Mouse (Mus musculus): ENCODE measurements around the gene Lgi2. TPM values are rescaled to one million over a fixed set of nuclear protein-coding genes. Genes with fewer than 3 reads are reported as not detected.

Lgi2 gene
- polyA plus RNA-seq, 1 experiment from 2014 or later = 0.41 TPM

- Histone ChIP-seq H3K4me1 (replicated peaks) (no peaks in the 10 kb centered on the region), H3K36me3 (replicated peaks) (no peaks in the 10 kb centered on the region), H3K9ac (no peak overlapping the region), H3K27ac (replicated peaks) (no peak overlapping the region), H3K27me3 (no peaks in the 10 kb centered on the region; the same call in 1 of the 2 replicates), H3K4me2 (no peak overlapping the region), H3K4me3 (replicated peaks) (no peak overlapping the region), H3K9me3 (replicated peaks) (no peaks in the 10 kb centered on the region)
- WGBS (ENCODE audit: insufficient replicate concordance) = 72% methylated on average over 6 of the region's 6 CpGs
- ATAC-seq (ENCODE audit: insufficient read depth) = no peak
These were observed 56.8 kb downstream of the Lgi2 start for GRCm38 (mm10) chr5:52509416-52509815.

GRCm38 (mm10) chr5:52504666-52505065, 61.6 kb downstream of the Lgi2 start:
- H3K27me3 ChIP-seq = no peaks in the 10 kb centered on the region
- ATAC-seq (ENCODE audit: insufficient read depth) = no peak
- H3K9me3 ChIP-seq (replicated peaks) = no peaks in the 10 kb centered on the region
- no peak overlapping the region for H3K4me3 ChIP-seq (replicated peaks)
- no peak overlapping the region for H3K27ac ChIP-seq (replicated peaks)
- no peaks in the 10 kb centered on the region for H3K4me1 ChIP-seq (replicated peaks)
- WGBS (ENCODE audit: insufficient replicate concordance) = 72% methylated on average over 13 of the region's 13 CpGs
- H3K9ac ChIP-seq = no peak overlapping the region
- no peaks in the 10 kb centered on the region for H3K36me3 ChIP-seq (replicated peaks)
- no peak overlapping the region for H3K4me2 ChIP-seq

GRCm38 (mm10) chr5:52504148-52504547, 62.1 kb downstream of the Lgi2 start:
- Histone ChIP-seq H3K36me3 (replicated peaks) (no peaks in the 10 kb centered on the region), H3K9me3 (replicated peaks) (no peaks in the 10 kb centered on the region), H3K4me2 (no peak overlapping the region), H3K27ac (replicated peaks) (no peak overlapping the region), H3K27me3 (no peaks in the 10 kb centered on the region), H3K4me1 (replicated peaks) (no peaks in the 10 kb centered on the region), H3K4me3 (replicated peaks) (no peak overlapping the region), H3K9ac (no peak overlapping the region)
- WGBS (ENCODE audit: insufficient replicate concordance) = 84% methylated on average over 11 of the region's 11 CpGs
- ATAC-seq (ENCODE audit: insufficient read depth) = no peak

GRCm38 (mm10) chr5:52495671-52496070, 70.6 kb downstream of the Lgi2 start:
- Histone ChIP-seq H3K9ac (no peak overlapping the region), H3K9me3 (replicated peaks) (no peaks in the 10 kb centered on the region), H3K27ac (replicated peaks) (no peak overlapping the region), H3K27me3 (no peaks in the 10 kb centered on the region), H3K4me3 (replicated peaks) (no peak overlapping the region), H3K4me2 (no peak overlapping the region), H3K4me1 (replicated peaks) (no peaks in the 10 kb centered on the region), H3K36me3 (replicated peaks) (no peaks in the 10 kb centered on the region)
- 67% methylated on average over 14 of the region's 14 CpGs for WGBS (ENCODE audit: insufficient replicate concordance)
- ATAC-seq (ENCODE audit: insufficient read depth) = no peak

GRCm38 (mm10) chr5:52491496-52491895, 74.8 kb downstream of the Lgi2 start:
- no peak overlapping the region for H3K4me2 ChIP-seq
- H3K9me3 ChIP-seq (replicated peaks) = no peaks in the 10 kb centered on the region
- H3K4me1 ChIP-seq (replicated peaks) = no peaks in the 10 kb centered on the region
- H3K36me3 ChIP-seq (replicated peaks) = no peaks in the 10 kb centered on the region
- H3K27me3 ChIP-seq = no peaks in the 10 kb centered on the region
- no peak overlapping the region for H3K4me3 ChIP-seq (replicated peaks)
- H3K9ac ChIP-seq = no peak overlapping the region
- 64% methylated on average over 6 of the region's 6 CpGs for WGBS (ENCODE audit: insufficient replicate concordance)
- H3K27ac ChIP-seq (replicated peaks) = no peak overlapping the region
- ATAC-seq (ENCODE audit: insufficient read depth) = no peak

- Histone ChIP-seq H3K4me2 (no peak overlapping the region), H3K36me3 (replicated peaks) (no peaks in the 10 kb centered on the region), H3K27ac (replicated peaks) (no peak overlapping the region), H3K9ac (no peak overlapping the region), H3K9me3 (replicated peaks) (no peaks in the 10 kb centered on the region), H3K4me3 (replicated peaks) (no peak overlapping the region), H3K4me1 (replicated peaks) (no peaks in the 10 kb centered on the region), H3K27me3 (no peaks in the 10 kb centered on the region)
- no peak for ATAC-seq (ENCODE audit: insufficient read depth)
- WGBS (ENCODE audit: insufficient replicate concordance) = 41% methylated on average over 13 of the region's 13 CpGs
These were observed 78.5 kb downstream of the Lgi2 start for GRCm38 (mm10) chr5:52487559-52488430.

Other genes starting within 250 kb of the Lgi2 start
- 6.7 and 8.7 TPM in 2 replicates for gene Sod3, start 202.7 kb downstream of the Lgi2 start, polyA plus RNA-seq (2015; fragmentation: Nextera tagmentation; extraction: Ambion mirVana)
- 0.60 and 0.75 TPM in 2 replicates for gene Ccdc149, start 94.9 kb downstream of the Lgi2 start, polyA plus RNA-seq (2015; fragmentation: Nextera tagmentation; extraction: Ambion mirVana)
- 7.8 and 8.3 TPM in 2 replicates for gene Sepsecs, start 103.2 kb upstream of the Lgi2 start, polyA plus RNA-seq (2015; fragmentation: Nextera tagmentation; extraction: Ambion mirVana)
- gene Pi4k2b, start 175.1 kb upstream of the Lgi2 start, polyA plus RNA-seq (2015; fragmentation: Nextera tagmentation; extraction: Ambion mirVana) = 16.3 and 17.3 TPM in 2 replicates
- gene Zcchc4, start 208.9 kb upstream of the Lgi2 start, polyA plus RNA-seq (2015; fragmentation: Nextera tagmentation; extraction: Ambion mirVana) = 6.1 and 6.7 TPM in 2 replicates